Mouse (Mus musculus): ENCODE measurements around the gene Prima1. TPM values are rescaled to one million over a fixed set of nuclear protein-coding genes. Genes with fewer than 3 reads are reported as not detected.
A peak's percentile ranks its signal among the peaks of the same experiment; 100 is the strongest.

Gene Prima1
- polyA plus RNA-seq, 1 experiment from 2014 or later = 0.33 TPM

DNA sequence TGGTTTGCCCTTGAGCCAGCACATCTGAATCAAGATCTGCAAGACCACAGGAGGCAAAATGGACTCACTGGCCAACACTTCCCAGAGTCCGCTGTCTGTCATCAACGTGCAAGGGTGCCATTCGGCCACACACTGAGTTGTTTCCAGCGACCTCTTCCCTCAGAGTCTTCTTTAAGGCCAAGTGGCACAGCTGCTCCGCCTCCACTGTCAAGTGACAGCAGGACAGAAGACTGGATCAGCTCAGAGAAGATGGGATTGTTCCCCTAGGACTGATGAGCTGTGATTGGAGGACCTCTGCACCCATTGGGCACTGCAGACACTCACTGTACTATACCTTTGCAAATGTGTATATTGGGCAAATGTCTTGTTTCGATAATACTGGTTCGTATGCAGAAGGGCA is 54.9 kb downstream of the Prima1 start:
- no peak overlapping the region for H3K4me3 ChIP-seq (ENCODE audit: low read depth, low read length)
- H3K4me2 ChIP-seq (ENCODE audit: low read length) = no peak overlapping the region
- H3K27ac ChIP-seq (ENCODE audit: low read depth, low read length) = no peak overlapping the region
- no peaks in the 10 kb centered on the region for H3K27me3 ChIP-seq (replicated peaks; ENCODE audit: control insufficient read depth, insufficient read depth, low read length)
- ATAC-seq (no peak), DNase-seq (ENCODE audit: low spot score) (no peak)
- no peaks in the 10 kb centered on the region for H3K9me3 ChIP-seq (replicated peaks; ENCODE audit: control insufficient read depth, low read length)
- no peak overlapping the region for H3K9ac ChIP-seq (ENCODE audit: low read length)
- whole genome bisulfite sequencing = 91% methylated on average over 7 of the region's 7 CpGs
- H3K4me1 ChIP-seq (ENCODE audit: control insufficient read depth, insufficient read depth, low read length) = no peaks in the 10 kb centered on the region
- peaks cover 14% of the 10 kb centered on the region for H3K36me3 ChIP-seq (ENCODE audit: control insufficient read depth, insufficient read depth, low read length)

GRCm38 (mm10) chr12:103183057-103183456 is 58.9 kb downstream of the Prima1 start:
- Histone ChIP-seq H3K4me3 (ENCODE audit: low read depth, low read length) (no peak overlapping the region), H3K9ac (ENCODE audit: low read length) (no peak overlapping the region), H3K36me3 (ENCODE audit: control insufficient read depth, insufficient read depth, low read length) (peaks cover 21% of the 10 kb centered on the region), H3K4me2 (ENCODE audit: low read length) (no peak overlapping the region), H3K27me3 (replicated peaks; ENCODE audit: control insufficient read depth, insufficient read depth, low read length) (no peaks in the 10 kb centered on the region), H3K4me1 (ENCODE audit: control insufficient read depth, insufficient read depth, low read length) (no peaks in the 10 kb centered on the region), H3K9me3 (replicated peaks; ENCODE audit: control insufficient read depth, low read length) (no peaks in the 10 kb centered on the region), H3K27ac (ENCODE audit: low read depth, low read length) (no peak overlapping the region)
- 23% methylated on average over 7 of the region's 7 CpGs for WGBS
- ATAC-seq (0 out of 2 replicates have a peak, but pooled peaks have one; percentile 23), DNase-seq (ENCODE audit: low spot score) (no peak)

DNA sequence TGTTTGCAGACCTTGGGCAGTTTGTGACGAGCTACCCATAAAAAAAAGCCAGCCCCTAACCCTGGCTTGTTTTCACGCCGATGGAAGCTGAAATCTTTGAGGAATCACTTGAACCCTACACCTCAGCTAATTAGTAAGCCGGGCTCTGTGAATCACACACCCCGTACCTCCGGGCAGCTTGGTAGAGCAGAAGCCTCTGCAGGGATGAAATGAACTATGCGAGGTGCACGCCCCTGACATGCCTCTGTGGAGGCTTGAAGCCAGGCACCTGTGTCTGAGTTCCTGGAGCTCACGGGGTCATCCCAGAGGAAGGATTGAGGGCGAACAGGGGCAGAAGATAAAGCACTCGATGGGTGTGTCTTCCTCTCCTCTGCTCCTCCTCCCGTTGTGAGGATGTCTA is 73.1 kb downstream of the Prima1 start:
- WGBS = 80% methylated on average over 12 of the region's 12 CpGs
- Histone ChIP-seq H3K4me3 (ENCODE audit: low read depth, low read length) (no peak overlapping the region), H3K27ac (ENCODE audit: low read depth, low read length) (no peak overlapping the region), H3K36me3 (ENCODE audit: control insufficient read depth, insufficient read depth, low read length) (peaks cover 50% of the 10 kb centered on the region), H3K4me1 (ENCODE audit: control insufficient read depth, insufficient read depth, low read length) (no peaks in the 10 kb centered on the region), H3K9me3 (replicated peaks; ENCODE audit: control insufficient read depth, low read length) (no peaks in the 10 kb centered on the region), H3K4me2 (ENCODE audit: low read length) (no peak overlapping the region), H3K27me3 (replicated peaks; ENCODE audit: control insufficient read depth, insufficient read depth, low read length) (no peaks in the 10 kb centered on the region), H3K9ac (ENCODE audit: low read length) (no peak overlapping the region)
- no peak for DNase-seq (ENCODE audit: low spot score)
- no peak for ATAC-seq

DNA sequence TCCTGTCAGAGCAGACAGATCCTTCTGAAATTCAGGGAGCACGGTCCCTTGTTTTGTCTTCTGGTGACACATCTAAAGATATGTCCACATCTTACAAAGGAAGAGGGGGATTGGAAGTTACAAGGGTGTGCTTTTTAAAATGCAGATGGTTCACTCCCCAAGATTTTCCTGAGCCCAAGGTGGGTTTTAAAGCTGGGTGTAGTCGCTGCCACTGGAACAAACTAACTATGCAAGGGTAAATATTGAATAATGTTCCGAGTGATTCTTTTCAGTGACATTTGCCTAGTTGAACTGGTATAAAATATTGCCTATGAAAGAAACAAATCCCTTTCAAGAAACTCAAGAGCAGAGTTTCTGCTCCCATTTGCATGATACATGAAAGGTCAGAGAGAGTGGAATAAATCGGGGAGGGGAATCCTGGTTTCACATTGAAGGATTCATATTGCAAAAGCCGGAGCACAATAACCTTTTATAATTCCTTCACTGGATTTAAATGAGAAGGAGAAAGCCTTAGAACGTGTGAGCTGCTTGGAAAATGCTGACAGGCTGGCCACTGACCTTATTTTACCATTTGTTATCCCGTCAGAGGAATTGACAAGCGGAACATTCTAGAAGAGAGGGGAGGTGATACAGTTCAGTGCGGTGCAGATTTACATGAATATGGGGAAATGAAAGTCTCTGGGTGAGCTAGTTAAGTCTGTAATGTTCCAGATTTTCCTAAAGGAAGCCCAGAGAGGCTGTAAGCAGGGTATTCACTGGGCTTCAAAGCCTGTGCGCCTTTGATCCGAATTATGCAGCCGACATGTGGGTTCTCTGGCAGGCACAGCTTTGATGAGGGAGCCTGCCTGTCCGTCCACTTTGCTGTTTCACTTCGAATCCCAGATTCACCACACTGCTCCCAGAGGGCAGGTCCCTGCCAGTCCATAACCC is 77.6 kb downstream of the Prima1 start:
- DNase-seq (ENCODE audit: low spot score) (peak; percentile 61), ATAC-seq (peak; percentile 69)
- Histone ChIP-seq H3K27me3 (replicated peaks; ENCODE audit: control insufficient read depth, insufficient read depth, low read length) (no peaks in the 10 kb centered on the region), H3K4me3 (ENCODE audit: low read depth, low read length) (no peak overlapping the region), H3K9me3 (replicated peaks; ENCODE audit: control insufficient read depth, low read length) (no peaks in the 10 kb centered on the region), H3K4me1 (ENCODE audit: control insufficient read depth, insufficient read depth, low read length) (no peaks in the 10 kb centered on the region), H3K27ac (ENCODE audit: low read depth, low read length) (no peak overlapping the region), H3K36me3 (ENCODE audit: control insufficient read depth, insufficient read depth, low read length) (peaks cover 34% of the 10 kb centered on the region), H3K9ac (ENCODE audit: low read length) (no peak overlapping the region), H3K4me2 (ENCODE audit: low read length) (no peak overlapping the region)
- 29% methylated on average over 14 of the region's 14 CpGs for WGBS

GRCm38 (mm10) chr12:103163596-103163995 is 78.4 kb downstream of the Prima1 start:
- Histone ChIP-seq H3K4me2 (ENCODE audit: low read length) (no peak overlapping the region), H3K27me3 (replicated peaks; ENCODE audit: control insufficient read depth, insufficient read depth, low read length) (no peaks in the 10 kb centered on the region), H3K9me3 (replicated peaks; ENCODE audit: control insufficient read depth, low read length) (no peaks in the 10 kb centered on the region), H3K4me1 (ENCODE audit: control insufficient read depth, insufficient read depth, low read length) (no peaks in the 10 kb centered on the region), H3K9ac (ENCODE audit: low read length) (no peak overlapping the region), H3K36me3 (ENCODE audit: control insufficient read depth, insufficient read depth, low read length) (peaks cover 29% of the 10 kb centered on the region), H3K4me3 (ENCODE audit: low read depth, low read length) (no peak overlapping the region), H3K27ac (ENCODE audit: low read depth, low read length) (no peak overlapping the region)
- DNase-seq (ENCODE audit: low spot score) (no peak), ATAC-seq (no peak)
- 81% methylated on average over 10 of the region's 10 CpGs for WGBS

DNA sequence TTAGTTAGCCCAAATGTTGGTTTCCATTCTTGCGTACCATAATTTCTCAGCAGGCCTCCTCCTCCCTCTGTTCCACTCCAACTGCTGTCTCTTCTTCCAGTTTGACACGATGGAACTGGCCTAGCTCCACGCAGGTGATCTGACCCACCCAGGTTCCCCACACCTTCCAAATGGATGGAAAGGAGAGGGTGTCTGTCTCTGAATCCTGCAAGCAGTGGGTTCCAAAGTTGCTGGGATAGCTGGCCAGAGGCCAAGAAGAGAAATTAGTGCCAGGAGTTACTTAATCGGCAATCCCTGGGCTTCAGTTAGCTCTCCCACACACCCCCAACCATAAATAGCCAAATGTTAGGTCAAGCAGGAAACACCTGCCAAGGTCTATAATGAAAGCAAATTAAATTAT is 81.2 kb downstream of the Prima1 start:
- H3K9me3 ChIP-seq (replicated peaks; ENCODE audit: control insufficient read depth, low read length) = no peaks in the 10 kb centered on the region
- H3K4me1 ChIP-seq (ENCODE audit: control insufficient read depth, insufficient read depth, low read length) = peaks cover 9% of the 10 kb centered on the region
- H3K4me3 ChIP-seq (ENCODE audit: low read depth, low read length) = no peak overlapping the region
- 81% methylated on average over 4 of the region's 4 CpGs for WGBS
- no peak for ATAC-seq
- H3K27ac ChIP-seq (ENCODE audit: low read depth, low read length) = no peak overlapping the region
- no peak overlapping the region for H3K4me2 ChIP-seq (ENCODE audit: low read length)
- peaks cover 8% of the 10 kb centered on the region; the same call in 1 of the 2 replicates for H3K36me3 ChIP-seq (ENCODE audit: control insufficient read depth, insufficient read depth, low read length)
- no peak for DNase-seq (ENCODE audit: low spot score)
- no peaks in the 10 kb centered on the region for H3K27me3 ChIP-seq (replicated peaks; ENCODE audit: control insufficient read depth, insufficient read depth, low read length)
- H3K9ac ChIP-seq (ENCODE audit: low read length) = no peak overlapping the region

DNA sequence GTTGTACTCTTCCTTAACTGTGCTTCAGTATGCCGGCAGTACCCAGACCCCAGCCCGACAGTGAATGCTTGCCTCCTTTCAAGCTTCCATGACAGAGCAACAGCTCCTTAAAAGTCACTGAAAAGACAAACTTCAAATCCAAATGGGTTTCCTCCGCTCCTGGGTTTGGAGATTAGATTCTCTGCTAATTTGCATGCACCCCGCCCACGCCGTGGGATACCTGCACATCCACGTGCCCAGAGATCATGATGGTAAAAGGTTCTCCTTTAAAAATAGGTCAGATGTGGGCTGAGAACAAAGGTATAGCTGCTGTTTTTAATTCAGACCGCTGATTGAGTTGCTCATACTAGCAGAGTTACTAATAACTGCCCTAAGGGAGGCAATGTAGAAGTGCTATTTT is 82.9 kb downstream of the Prima1 start:
- no peak overlapping the region for H3K4me3 ChIP-seq (ENCODE audit: low read depth, low read length)
- H3K9me3 ChIP-seq (replicated peaks; ENCODE audit: control insufficient read depth, low read length) = no peaks in the 10 kb centered on the region
- H3K4me2 ChIP-seq (ENCODE audit: low read length) = no peak overlapping the region
- no peak for DNase-seq (ENCODE audit: low spot score)
- no peaks in the 10 kb centered on the region for H3K27me3 ChIP-seq (replicated peaks; ENCODE audit: control insufficient read depth, insufficient read depth, low read length)
- peaks cover 9% of the 10 kb centered on the region for H3K4me1 ChIP-seq (ENCODE audit: control insufficient read depth, insufficient read depth, low read length)
- peaks cover 10% of the 10 kb centered on the region; the same call in 1 of the 2 replicates for H3K36me3 ChIP-seq (ENCODE audit: control insufficient read depth, insufficient read depth, low read length)
- ATAC-seq = no peak
- WGBS = 71% methylated on average over 8 of the region's 8 CpGs
- H3K27ac ChIP-seq (ENCODE audit: low read depth, low read length) = no peak overlapping the region
- H3K9ac ChIP-seq (ENCODE audit: low read length) = no peak overlapping the region

GRCm38 (mm10) chr12:103157129-103157910 is 84.6 kb downstream of the Prima1 start:
- DNase-seq (ENCODE audit: low spot score) (peak; percentile 84), ATAC-seq (peak; percentile 83)
- H3K36me3 ChIP-seq (ENCODE audit: control insufficient read depth, insufficient read depth, low read length) = peaks cover 2% of the 10 kb centered on the region; the same call in 1 of the 2 replicates
- peaks cover 9% of the 10 kb centered on the region for H3K4me1 ChIP-seq (ENCODE audit: control insufficient read depth, insufficient read depth, low read length)
- no peak overlapping the region for H3K27ac ChIP-seq (ENCODE audit: low read depth, low read length)
- H3K9ac ChIP-seq (ENCODE audit: low read length) = no peak overlapping the region; the same call in 1 of the 2 replicates
- H3K4me2 ChIP-seq (ENCODE audit: low read length) = no peak overlapping the region
- WGBS = 33% methylated on average over 18 of the region's 18 CpGs
- H3K4me3 ChIP-seq (ENCODE audit: low read depth, low read length) = no peak overlapping the region
- no peaks in the 10 kb centered on the region for H3K27me3 ChIP-seq (replicated peaks; ENCODE audit: control insufficient read depth, insufficient read depth, low read length)
- H3K9me3 ChIP-seq (replicated peaks; ENCODE audit: control insufficient read depth, low read length) = no peaks in the 10 kb centered on the region
